Mouse (Mus musculus) kidney, postnatal 14 days (tissue): Measurements from ENCODE around the gene Pla2g2f.

Experiments used
- DNase-seq: peaks from one replicate; pipeline ENCODE4 v3.0.0; 2022; ENCODE audit warnings: mixed read lengths

The Pla2g2f gene

GRCm38 (mm10) chr4:138755983-138756382, 1.4 kb downstream of the Pla2g2f start:
- no peak for DNase-seq

- no peak for DNase-seq
These were observed 2.0 kb downstream of the Pla2g2f start for GRCm38 (mm10) chr4:138755439-138755838.

GRCm38 (mm10) chr4:138754432-138754831, 3.0 kb downstream of the Pla2g2f start:
- no peak for DNase-seq

- DNase-seq, result no peak
These were observed 3.8 kb downstream of the Pla2g2f start for GRCm38 (mm10) chr4:138753608-138754007.

GRCm38 (mm10) chr4:138752603-138753002, 4.8 kb downstream of the Pla2g2f start:
- DNase-seq, result no peak

GRCm38 (mm10) chr4:138748369-138749072, 8.9 kb downstream of the Pla2g2f start:
- DNase-seq, result peak; percentile 64

GRCm38 (mm10) chr4:138747851-138748250, 9.6 kb downstream of the Pla2g2f start:
- DNase-seq, result no peak

- no peak for DNase-seq
These were observed 10.6 kb downstream of the Pla2g2f start for GRCm38 (mm10) chr4:138746866-138747265.

GRCm38 (mm10) chr4:138745884-138746283, 11.5 kb downstream of the Pla2g2f start:
- peak; percentile 60 for DNase-seq

GRCm38 (mm10) chr4:138739136-138739851, 18.1 kb downstream of the Pla2g2f start:
- no peak for DNase-seq

- DNase-seq, result no peak
These were observed 20.4 kb downstream of the Pla2g2f start, which contains the start of gene Ubxn10 for GRCm38 (mm10) chr4:138737031-138737430. TSS of gene Ubxn10 (minus strand) at chr4:138737167.

GRCm38 (mm10) chr4:138734863-138735262, 22.6 kb downstream of the Pla2g2f start:
- DNase-seq, result no peak

- peak; percentile 61 for DNase-seq
These were observed 23.3 kb downstream of the Pla2g2f start for GRCm38 (mm10) chr4:138734105-138734504.

GRCm38 (mm10) chr4:138729018-138729703, 28.3 kb downstream of the Pla2g2f start:
- DNase-seq, result peak; percentile 90

- DNase-seq, result peak; percentile 78
These were observed 31.7 kb downstream of the Pla2g2f start for GRCm38 (mm10) chr4:138725751-138726150.

- peak; percentile 91 for DNase-seq
These were observed 32.3 kb downstream of the Pla2g2f start for GRCm38 (mm10) chr4:138725127-138725461.

GRCm38 (mm10) chr4:138724354-138725126, 32.9 kb downstream of the Pla2g2f start, which contains the start of gene Pla2g2c:
TSS of gene Pla2g2c (plus strand) at chr4:138724792.
- DNase-seq, result no peak

- DNase-seq, result peak; percentile 65
These were observed 33.7 kb downstream of the Pla2g2f start for GRCm38 (mm10) chr4:138723493-138724281.

- no peak for DNase-seq
These were observed 38.2 kb downstream of the Pla2g2f start for GRCm38 (mm10) chr4:138719264-138719596.

- DNase-seq, result no peak
These were observed 38.7 kb downstream of the Pla2g2f start for GRCm38 (mm10) chr4:138718586-138719263.

- no peak for DNase-seq
These were observed 40.7 kb downstream of the Pla2g2f start for GRCm38 (mm10) chr4:138716697-138717096.
